Mouse (Mus musculus): Measurements from ENCODE around the gene Gpr171. TPM values are rescaled to one million over a fixed set of nuclear protein-coding genes. Genes with fewer than 3 reads are reported as not detected.

Gene Gpr171
- total and polyA plus RNA-seq, 3 experiments = 12.6 to 59.4 (median 20.9) TPM

DNA sequence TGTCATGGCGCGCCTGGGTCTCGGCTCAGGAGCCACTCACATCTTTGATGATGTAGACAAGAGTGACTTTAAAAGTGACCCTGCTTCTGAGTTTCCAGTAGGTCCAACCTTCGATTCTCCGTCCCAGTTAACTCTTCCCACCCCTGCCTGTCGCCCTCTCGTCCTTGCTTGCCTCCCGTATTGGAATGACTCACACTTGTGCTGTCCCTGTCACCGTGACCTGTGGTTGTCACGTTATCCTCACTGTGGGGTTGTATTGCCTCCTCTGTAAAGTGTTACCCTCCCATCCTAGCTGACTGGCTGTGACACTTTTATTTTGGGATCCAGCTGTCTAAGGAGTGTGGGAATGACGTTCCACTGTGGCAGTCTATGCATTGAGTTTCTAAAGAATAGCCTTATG is 8.9 kb downstream of the Gpr171 start:
- no peaks in the 10 kb centered on the region for H3K27me3 ChIP-seq (replicated peaks)
- H3K9ac ChIP-seq (ENCODE audit: insufficient read depth, low read depth) = no peak overlapping the region
- H3K27ac ChIP-seq (ENCODE audit: insufficient read depth, low read depth) = no peak overlapping the region
- no peak for DNase-seq (ENCODE audit: extremely low read depth)
- no peaks in the 10 kb centered on the region for H3K79me2 ChIP-seq (replicated peaks; ENCODE audit: control insufficient read depth, extremely low read depth, insufficient read depth, poor library complexity, severe bottlenecking)
- H3K36me3 ChIP-seq (replicated peaks in 1 of 2; ENCODE audit: control insufficient read depth in 1 of 2, insufficient read depth in 1 of 2, low read length in 1 of 2) = peaks cover 13 to 61% of the 10 kb centered on the region in 2 experiments
- peaks cover 27% of the 10 kb centered on the region for H3K9me3 ChIP-seq (replicated peaks; ENCODE audit: low read length)
- no peak overlapping the region for H3K4me2 ChIP-seq (ENCODE audit: insufficient read depth, low read depth, poor library complexity, severe bottlenecking)
- no peak overlapping the region for H3K4me3 ChIP-seq (replicated peaks in 1 of 3; ENCODE audit: low read depth in 2 of 3, low read length in 2 of 3, poor library complexity in 1 of 3)
- peaks cover 2 to 10% of the 10 kb centered on the region in 2 experiments; a peak in 3 of 4 replicates for H3K4me1 ChIP-seq (ENCODE audit: control insufficient read depth in 1 of 2, insufficient read depth in 2 of 2)
- in situ Hi-C loops (cut with MboI; ENCODE audit: low pct_ligation_motif_present, low pct_unique_long_range_greater_than_20kb, low sequenced_read_pairs) (no loop called here), dilution Hi-C loops (cut with MboI; ENCODE audit: extremely low pct_ligation_motif_present, extremely low pct_unique_long_range_greater_than_20kb, low sequenced_read_pairs) (no loop called here)
- TF ChIP-seq HCFC1 (IDR thresholded peaks at IDR 0.05; ENCODE audit: low read depth, low read length) (no peak), MEF2A (IDR thresholded peaks at IDR 0.05; ENCODE audit: borderline replicate concordance, low read depth, low read length) (no peak), EP300 (IDR thresholded peaks at IDR 0.05; ENCODE audit: low read length) (no peak), CHD2 (IDR thresholded peaks at IDR 0.05; ENCODE audit: low read length) (no peak), ETS1 (conservative IDR thresholded peaks at IDR 0.05; ENCODE audit: low read depth, low read length) (no peak), RCOR1 (conservative IDR thresholded peaks at IDR 0.05; ENCODE audit: low read depth, low read length) (no peak)

DNA sequence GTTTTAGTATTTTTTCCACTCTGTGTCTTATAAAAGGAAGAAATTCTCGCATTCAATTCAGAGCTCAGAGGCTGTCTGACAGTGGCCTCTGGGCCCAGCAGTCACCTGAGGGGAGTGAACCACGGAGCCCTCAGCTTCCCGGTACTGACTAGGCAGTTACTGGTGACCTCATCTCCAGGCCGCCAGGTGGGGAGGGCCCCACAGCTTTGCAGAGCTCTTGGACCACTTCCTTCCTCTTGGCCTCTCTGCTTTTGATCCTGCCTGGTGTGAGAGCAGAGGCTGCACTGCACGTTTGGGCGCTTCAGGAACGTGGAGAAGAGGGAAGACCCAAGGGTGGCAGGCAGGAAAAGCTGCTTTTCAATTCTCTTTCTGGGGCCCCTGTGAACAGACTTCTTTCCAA is 20.7 kb downstream of the Gpr171 start:
- in situ Hi-C loops (cut with MboI; ENCODE audit: low pct_ligation_motif_present, low pct_unique_long_range_greater_than_20kb, low sequenced_read_pairs) = loop anchor here (5.0 kb wide), 1 partner anchor 36 kb away; no protein-coding TSS in a partner anchor
- peak overlapping the region; percentile 21; the same call in 1 of the 2 replicates for H3K9ac ChIP-seq (ENCODE audit: insufficient read depth, low read depth)
- H3K4me1 ChIP-seq (ENCODE audit: control insufficient read depth in 1 of 2, insufficient read depth in 2 of 2) = peaks cover 20 to 46% of the 10 kb centered on the region in 2 experiments
- no peaks in the 10 kb centered on the region for H3K27me3 ChIP-seq (replicated peaks)
- peak; percentile 65; the same call in 1 of the 2 replicates for TF ChIP-seq ZMIZ1 (IDR thresholded peaks at IDR 0.05; ENCODE audit: low read depth, low read length)
- peak; percentile 95 for TF ChIP-seq ETS1 (conservative IDR thresholded peaks at IDR 0.05; ENCODE audit: low read depth, low read length)
- peak; percentile 84 for TF ChIP-seq MAZ (IDR thresholded peaks at IDR 0.05; ENCODE audit: low read depth, low read length)
- peak; percentile 56; the same call in 1 of the 2 replicates for TF ChIP-seq POLR2A (IDR thresholded peaks at IDR 0.05; ENCODE audit: low read depth, low read length)
- TF ChIP-seq ELF1 (IDR thresholded peaks at IDR 0.05; ENCODE audit: low read depth, low read length) = peak; percentile 73; the same call in 1 of the 2 replicates
- TF ChIP-seq TCF12 (IDR thresholded peaks at IDR 0.05; ENCODE audit: low read depth, low read length) = peak; percentile 95
- no peak for TF ChIP-seq USF1 (IDR thresholded peaks at IDR 0.05; ENCODE audit: low read depth, low read length)
- no peak for TF ChIP-seq USF2 (conservative IDR thresholded peaks at IDR 0.05; ENCODE audit: low read depth, low read length)
- TF ChIP-seq BHLHE40 (IDR thresholded peaks at IDR 0.05; ENCODE audit: low read depth, low read length) = peak; percentile 96
- no peak for TF ChIP-seq E2F4 (IDR thresholded peaks at IDR 0.05; ENCODE audit: insufficient replicate concordance, low read depth, low read length)
- TF ChIP-seq SMC3 (IDR thresholded peaks at IDR 0.05; ENCODE audit: low read depth, low read length) = no peak
- TF ChIP-seq GABPA (IDR thresholded peaks at IDR 0.05; ENCODE audit: insufficient replicate concordance, low read depth, low read length) = no peak
- TF ChIP-seq PAX5 (IDR thresholded peaks at IDR 0.05; ENCODE audit: low read length) = no peak
- peak; percentile 86 for TF ChIP-seq EP300 (IDR thresholded peaks at IDR 0.05; ENCODE audit: low read length)
- TF ChIP-seq CHD2 (IDR thresholded peaks at IDR 0.05; ENCODE audit: low read length) = peak; percentile 69; the same call in 1 of the 2 replicates
- peak; percentile 76 for TF ChIP-seq JUND (conservative IDR thresholded peaks at IDR 0.05; ENCODE audit: low read depth, low read length)
- TF ChIP-seq RAD21 (IDR thresholded peaks at IDR 0.05; ENCODE audit: low read depth, low read length) = no peak
- no peak for TF ChIP-seq MXI1 (IDR thresholded peaks at IDR 0.05; ENCODE audit: low read depth, low read length)
- TF ChIP-seq TBP (conservative IDR thresholded peaks at IDR 0.05; ENCODE audit: low read depth, low read length) = 0 out of 2 replicates have a peak, but pooled peaks have one; percentile 50
- TF ChIP-seq RCOR1 (conservative IDR thresholded peaks at IDR 0.05; ENCODE audit: low read depth, low read length) = peak; percentile 66
- TF ChIP-seq SIN3A (IDR thresholded peaks at IDR 0.05; ENCODE audit: low read length) = no peak
- no peak for TF ChIP-seq MAX (IDR thresholded peaks at IDR 0.05; ENCODE audit: low read length)
- no peak for TF ChIP-seq POLR2AphosphoS2 (IDR thresholded peaks at IDR 0.05; ENCODE audit: low read depth, low read length)
- TF ChIP-seq HCFC1 (IDR thresholded peaks at IDR 0.05; ENCODE audit: low read depth, low read length) = 0 out of 2 replicates have a peak, but pooled peaks have one; percentile 43
- no peak for TF ChIP-seq CHD1 (IDR thresholded peaks at IDR 0.05; ENCODE audit: low read depth, low read length)
- peak; percentile 93 for TF ChIP-seq JUN (IDR thresholded peaks at IDR 0.05; ENCODE audit: insufficient read depth, low read depth, low read length)
- no peak for TF ChIP-seq UBTF (IDR thresholded peaks at IDR 0.05; ENCODE audit: low read depth, low read length)
- peak; percentile 59; the same call in 1 of the 2 replicates for TF ChIP-seq MAFK (IDR thresholded peaks at IDR 0.05; ENCODE audit: insufficient replicate concordance, low read length)
- TF ChIP-seq MYC (IDR thresholded peaks at IDR 0.05; ENCODE audit: low read depth, low read length) = peak; percentile 38; the same call in 1 of the 2 replicates
- peak; percentile 45; the same call in 1 of the 2 replicates for TF ChIP-seq MEF2A (IDR thresholded peaks at IDR 0.05; ENCODE audit: borderline replicate concordance, low read depth, low read length)
- peak; percentile 86 for TF ChIP-seq IRF4 (IDR thresholded peaks at IDR 0.05; ENCODE audit: low read depth, low read length)
- H3K9me3 ChIP-seq (replicated peaks; ENCODE audit: low read length) = no peaks in the 10 kb centered on the region
- H3K79me2 ChIP-seq (replicated peaks; ENCODE audit: control insufficient read depth, extremely low read depth, insufficient read depth, poor library complexity, severe bottlenecking) = no peaks in the 10 kb centered on the region
- peak; percentile 92 for DNase-seq (ENCODE audit: extremely low read depth)
- peak overlapping the region in 2 of 3 experiments; percentile 36 to 52 for H3K4me3 ChIP-seq (replicated peaks in 1 of 3; ENCODE audit: low read depth in 2 of 3, low read length in 2 of 3, poor library complexity in 1 of 3)
- peaks cover 0 to 11% of the 10 kb centered on the region in 2 experiments for H3K36me3 ChIP-seq (replicated peaks in 1 of 2; ENCODE audit: control insufficient read depth in 1 of 2, insufficient read depth in 1 of 2, low read length in 1 of 2)
- peak overlapping the region; percentile 58 for H3K4me2 ChIP-seq (ENCODE audit: insufficient read depth, low read depth, poor library complexity, severe bottlenecking)
- H3K27ac ChIP-seq (ENCODE audit: insufficient read depth, low read depth) = peak overlapping the region; percentile 75
- dilution Hi-C loops (cut with MboI; ENCODE audit: extremely low pct_ligation_motif_present, extremely low pct_unique_long_range_greater_than_20kb, low sequenced_read_pairs) = no loop called here
